Mouse (Mus musculus) MEL (cell line): ENCODE measurements at regions not wholly inside any gene's neighbourhood (a gene's known extent, or its start where the extent isn't known, plus 50 kb on each side); places are given as distances from the start of the nearest gene placed in this dataset.

Experiments
- DNase-seq: peaks from one replicate; pipeline ENCODE4 v3.0.0; 2011; ENCODE audit warnings: low read depth, low spot score
- H3K27ac ChIP-seq: 2 replicates; pipeline ENCODE4 v1.5.1; 2012; ENCODE audit warnings: low read depth, mild to moderate bottlenecking, control low read depth, low read length, moderate library complexity; ENCODE audit not compliant: control insufficient read depth
- H3K27me3 ChIP-seq, 2 experiments: fragments of 150-350 bp in 1 of 2; sonication (generic) in 1 of 2; 2 replicates each; pipeline ENCODE4 v1.6.1; 2012; ENCODE audit warnings: low read length in 2 of 2, mild to moderate bottlenecking in 2 of 2, improper control_type of control experiment in 1 of 2, moderate library complexity in 1 of 2; ENCODE audit not compliant: insufficient read depth in 2 of 2, control insufficient read depth in 1 of 2
- H3K36me3 ChIP-seq, 2 experiments: 2 replicates each; pipeline ENCODE4 v1.6.1; 2012 to 2014; ENCODE audit warnings: low read length in 2 of 2, improper control_type of control experiment in 1 of 2, inconsistent platforms in 1 of 2, mild to moderate bottlenecking in 1 of 2; ENCODE audit not compliant: insufficient read depth in 2 of 2, control insufficient read depth in 1 of 2
- H3K4me1 ChIP-seq, 2 experiments: fragments of 150-350 bp in 1 of 2; sonication (generic) in 1 of 2; 2 replicates each; pipeline ENCODE4 v1.6.1; 2012; ENCODE audit warnings: low read length in 2 of 2, improper control_type of control experiment in 1 of 2, mild to moderate bottlenecking in 1 of 2; ENCODE audit not compliant: insufficient read depth in 2 of 2, control insufficient read depth in 1 of 2
- H3K4me3 ChIP-seq, 2 experiments: fragments of 150-350 bp in 1 of 2; sonication (generic) in 1 of 2; 2 replicates each; pipeline ENCODE4 v1.5.1; 2012; ENCODE audit warnings: low read depth in 2 of 2, low read length in 2 of 2, mild to moderate bottlenecking in 2 of 2, moderate library complexity in 2 of 2, control low read depth in 1 of 2, improper control_type of control experiment in 1 of 2; ENCODE audit not compliant: control insufficient read depth in 1 of 2, insufficient read depth in 1 of 2
- H3K79me2 ChIP-seq: 2 replicates; pipeline ENCODE4 v1.6.1; 2012; ENCODE audit warnings: mild to moderate bottlenecking, low read length, moderate library complexity; ENCODE audit not compliant: control insufficient read depth, poor library complexity, insufficient read depth
- H3K9ac ChIP-seq: 2 replicates; pipeline ENCODE4 v1.6.1; 2012; ENCODE audit warnings: low read depth, mild to moderate bottlenecking, control low read depth, low read length, moderate library complexity; ENCODE audit not compliant: control insufficient read depth, poor library complexity, severe bottlenecking
- H3K9me3 ChIP-seq: fragments of 150-350 bp; sonication (generic); replicated peaks from 2 replicates; pipeline ENCODE4 v1.6.1; 2012; ENCODE audit warnings: mild to moderate bottlenecking, low read length, improper control_type of control experiment, moderate library complexity; ENCODE audit not compliant: insufficient read depth
- BHLHE40 ChIP-seq: IDR thresholded peaks from 2 replicates; pipeline ENCODE4 v1.6.1; 2012; ENCODE audit warnings: low read depth, mild to moderate bottlenecking, inconsistent platforms, low read length, improper control_type of control experiment, borderline replicate concordance
- CHD2 ChIP-seq: IDR thresholded peaks from 2 replicates; pipeline ENCODE4 v1.6.1; 2011; ENCODE audit warnings: low read length, improper control_type of control experiment
- CTCF ChIP-seq, 3 experiments: IDR thresholded peaks in 2 of 3; conservative IDR thresholded peaks in 1 of 3; 2 replicates each; pipeline ENCODE4 v1.5.1; 2011 to 2012; ENCODE audit warnings: low read length in 3 of 3, low read depth in 2 of 3, mild to moderate bottlenecking in 2 of 3, improper control_type of control experiment in 1 of 3, inconsistent platforms in 1 of 3, mixed read lengths in 1 of 3, moderate library complexity in 1 of 3; ENCODE audit not compliant: control insufficient read depth in 1 of 3, insufficient read depth in 1 of 3, poor library complexity in 1 of 3, severe bottlenecking in 1 of 3
- E2F4 ChIP-seq: IDR thresholded peaks from 2 replicates; pipeline ENCODE4 v1.6.1; 2011; ENCODE audit warnings: low read depth, low read length, improper control_type of control experiment, borderline replicate concordance
- EP300 ChIP-seq, 2 experiments: IDR thresholded peaks; 2 replicates each; pipeline ENCODE4 v1.6.1; 2011; ENCODE audit warnings: improper control_type of control experiment in 2 of 2, low read length in 2 of 2, low read depth in 1 of 2, mild to moderate bottlenecking in 1 of 2
- ETS1 ChIP-seq: IDR thresholded peaks from 2 replicates; pipeline ENCODE4 v1.6.1; 2012; ENCODE audit warnings: low read depth, mild to moderate bottlenecking, inconsistent platforms, low read length, improper control_type of control experiment, moderate library complexity
- GABPA ChIP-seq: IDR thresholded peaks from 2 replicates; pipeline ENCODE4 v1.6.1; 2012; ENCODE audit warnings: low read depth, mild to moderate bottlenecking, inconsistent platforms, low read length, improper control_type of control experiment, moderate library complexity
- GATA1 ChIP-seq: IDR thresholded peaks from 2 replicates; pipeline ENCODE4 v1.6.1; 2011; ENCODE audit warnings: low read depth, low read length, improper control_type of control experiment
- HCFC1 ChIP-seq: IDR thresholded peaks from 2 replicates; pipeline ENCODE4 v1.6.1; 2012; ENCODE audit warnings: low read depth, mild to moderate bottlenecking, inconsistent platforms, low read length, improper control_type of control experiment, moderate library complexity
- JUND ChIP-seq: IDR thresholded peaks from 2 replicates; pipeline ENCODE4 v1.6.1; 2011; ENCODE audit warnings: low read depth, mild to moderate bottlenecking, improper control_type of control experiment, low read length
- MAFK ChIP-seq: IDR thresholded peaks from 2 replicates; pipeline ENCODE4 v1.6.1; 2011; ENCODE audit warnings: low read depth, mild to moderate bottlenecking, low read length, improper control_type of control experiment, borderline replicate concordance
- MAX ChIP-seq: IDR thresholded peaks from 2 replicates; pipeline ENCODE4 v1.6.1; 2011; ENCODE audit warnings: low read length, improper control_type of control experiment
- MAZ ChIP-seq: IDR thresholded peaks from 2 replicates; pipeline ENCODE4 v1.6.1; 2012; ENCODE audit warnings: low read depth, mild to moderate bottlenecking, inconsistent platforms, low read length, improper control_type of control experiment
- MXI1 ChIP-seq: IDR thresholded peaks from 2 replicates; pipeline ENCODE4 v1.6.1; 2011; ENCODE audit warnings: mild to moderate bottlenecking, low read depth, low read length, improper control_type of control experiment
- NELFE ChIP-seq: IDR thresholded peaks from 2 replicates; pipeline ENCODE4 v1.6.1; 2011; ENCODE audit warnings: low read depth, low read length, improper control_type of control experiment
- NRF1 ChIP-seq: IDR thresholded peaks from 2 replicates; pipeline ENCODE4 v1.6.1; 2014; ENCODE audit warnings: low read depth, mild to moderate bottlenecking, inconsistent platforms, low read length, improper control_type of control experiment, moderate library complexity; ENCODE audit not compliant: poor library complexity, insufficient read depth, severe bottlenecking
- POLR2A ChIP-seq, 2 experiments: IDR thresholded peaks; 2 replicates each; pipeline ENCODE4 v1.6.1; 2011 to 2012; ENCODE audit warnings: low read length in 2 of 2, mild to moderate bottlenecking in 2 of 2, control low read depth in 1 of 2, improper control_type of control experiment in 1 of 2, low read depth in 1 of 2, moderate library complexity in 1 of 2; ENCODE audit not compliant: control insufficient read depth in 1 of 2, insufficient read depth in 1 of 2, poor library complexity in 1 of 2
- RAD21 ChIP-seq: IDR thresholded peaks from 2 replicates; pipeline ENCODE4 v1.6.1; 2011; ENCODE audit warnings: mild to moderate bottlenecking, low read depth, low read length, improper control_type of control experiment
- RCOR1 ChIP-seq: IDR thresholded peaks from 2 replicates; pipeline ENCODE4 v1.6.1; 2012; ENCODE audit warnings: low read depth, mild to moderate bottlenecking, inconsistent platforms, low read length, improper control_type of control experiment
- SMC3 ChIP-seq: IDR thresholded peaks from 2 replicates; pipeline ENCODE4 v1.6.1; 2011; ENCODE audit warnings: low read depth, low read length, improper control_type of control experiment
- TAL1 ChIP-seq: IDR thresholded peaks from 2 replicates; pipeline ENCODE4 v1.6.1; 2012; ENCODE audit warnings: mild to moderate bottlenecking, inconsistent platforms, low read length, moderate library complexity, mixed read lengths
- TBP ChIP-seq: IDR thresholded peaks from 2 replicates; pipeline ENCODE4 v1.8.0; 2011; ENCODE audit warnings: low read depth, low read length, improper control_type of control experiment
- TCF12 ChIP-seq: IDR thresholded peaks from 2 replicates; pipeline ENCODE4 v1.6.1; 2014; ENCODE audit warnings: low read depth, mild to moderate bottlenecking, inconsistent platforms, low read length, improper control_type of control experiment, moderate library complexity
- USF2 ChIP-seq, 2 experiments: IDR thresholded peaks; 2 replicates each; pipeline ENCODE4 v1.6.1; 2011 to 2012; ENCODE audit warnings: improper control_type of control experiment in 2 of 2, low read length in 2 of 2, borderline replicate concordance in 1 of 2, inconsistent platforms in 1 of 2, low read depth in 1 of 2, mild to moderate bottlenecking in 1 of 2; ENCODE audit not compliant: insufficient read depth in 1 of 2
- ZC3H11A ChIP-seq: IDR thresholded peaks from 2 replicates; pipeline ENCODE4 v1.6.1; 2012; ENCODE audit warnings: low read depth, mild to moderate bottlenecking, inconsistent platforms, low read length, improper control_type of control experiment
- ZMIZ1 ChIP-seq: IDR thresholded peaks from 2 replicates; pipeline ENCODE4 v1.6.1; 2012; ENCODE audit warnings: low read depth, mild to moderate bottlenecking, inconsistent platforms, low read length, improper control_type of control experiment, moderate library complexity
- ZNF384 ChIP-seq: IDR thresholded peaks from 2 replicates; pipeline ENCODE4 v1.6.1; 2012; ENCODE audit warnings: low read depth, mild to moderate bottlenecking, inconsistent platforms, low read length, improper control_type of control experiment

DNA sequence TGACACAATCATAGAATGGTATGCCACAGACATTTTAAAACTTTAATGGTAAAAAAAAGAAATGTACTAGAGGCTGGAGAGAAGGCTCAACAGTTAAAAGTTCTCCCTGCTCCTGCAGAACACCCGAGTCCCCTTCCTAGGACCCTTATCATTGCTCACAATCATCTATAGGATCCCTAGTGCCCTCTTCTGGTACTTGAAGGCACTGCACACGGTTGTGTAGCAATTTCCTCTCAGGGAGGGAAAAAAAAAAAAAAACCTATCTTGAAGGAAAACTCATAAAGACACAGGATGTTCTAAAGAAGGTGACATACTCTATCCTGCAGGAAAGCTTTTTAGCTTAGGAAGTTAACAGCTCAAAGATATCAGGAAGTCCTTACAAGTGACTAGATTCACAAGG is 154.4 kb upstream of the Lmcd1 start:
- no peaks in the 10 kb centered on the region for H3K36me3 ChIP-seq
- no peaks in the 10 kb centered on the region for H3K9me3 ChIP-seq
- no peaks in the 10 kb centered on the region for H3K27me3 ChIP-seq
- TF ChIP-seq SMC3, result no peak
- no peak for TF ChIP-seq RCOR1
- no peak for TF ChIP-seq RAD21
- no peak for TF ChIP-seq ZC3H11A
- no peak for TF ChIP-seq TAL1
- TF ChIP-seq MAX, result no peak
- TF ChIP-seq TCF12, result no peak
- no peak for TF ChIP-seq NRF1
- no peak for TF ChIP-seq MAFK
- no peak for TF ChIP-seq MXI1
- TF ChIP-seq MAZ, result no peak
- TF ChIP-seq ZNF384, result no peak
- TF ChIP-seq TBP, result no peak
- TF ChIP-seq CHD2, result no peak
- TF ChIP-seq EP300 (IDR thresholded peaks at IDR 0.05; ENCODE audit: low read depth in 1 of 2, low read length in 2 of 2), result no peak
- TF ChIP-seq NELFE, result no peak
- TF ChIP-seq HCFC1, result no peak
- no peak for TF ChIP-seq ETS1
- no peak overlapping the region for H3K27ac ChIP-seq
- H3K4me1 ChIP-seq, result no peaks in the 10 kb centered on the region
- peak; percentile 5 for DNase-seq
- no peak overlapping the region for H3K4me3 ChIP-seq
- H3K9ac ChIP-seq, result no peak overlapping the region
- no peaks in the 10 kb centered on the region for H3K79me2 ChIP-seq

DNA sequence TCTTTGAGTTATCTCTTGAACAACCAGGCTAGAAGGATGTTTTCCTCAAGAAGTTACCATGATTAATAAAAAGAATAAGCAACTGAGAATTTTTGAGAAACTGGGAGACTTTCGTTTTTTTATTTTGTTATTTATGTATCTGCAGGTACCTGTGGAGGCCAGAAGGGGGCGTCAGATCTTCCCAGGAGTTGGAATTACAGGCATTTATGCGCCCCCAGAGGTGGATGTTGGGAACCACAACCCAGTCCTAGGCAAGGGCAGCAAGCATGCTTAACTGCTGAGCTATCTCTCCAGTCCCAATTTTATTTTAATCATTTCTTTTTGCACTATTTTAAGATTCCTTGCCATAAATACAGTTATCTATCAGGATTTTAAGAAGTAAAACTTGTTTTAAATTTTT is 140.0 kb upstream of the Lmcd1 start:
- TF ChIP-seq POLR2A (IDR thresholded peaks at IDR 0.05; ENCODE audit: control insufficient read depth in 1 of 2, insufficient read depth in 1 of 2, low read depth in 1 of 2, low read length in 2 of 2, poor library complexity in 1 of 2) (no peak), TBP (no peak), TCF12 (no peak), MAZ (no peak), CTCF (IDR thresholded peaks at IDR 0.05 in 2 of 3, conservative IDR thresholded peaks at IDR 0.05 in 1 of 3; ENCODE audit: control insufficient read depth in 1 of 3, insufficient read depth in 1 of 3, low read depth in 2 of 3, low read length in 3 of 3, poor library complexity in 1 of 3, severe bottlenecking in 1 of 3) (no peak), CHD2 (no peak), ZMIZ1 (no peak), GATA1 (no peak), JUND (no peak), TAL1 (no peak), USF2 (IDR thresholded peaks at IDR 0.05; ENCODE audit: borderline replicate concordance in 1 of 2, insufficient read depth in 1 of 2, low read depth in 1 of 2, low read length in 2 of 2) (no peak), ETS1 (no peak), BHLHE40 (no peak), GABPA (no peak), E2F4 (no peak), HCFC1 (no peak)
- TF ChIP-seq, all 39 proteins: peak for 0
- no peaks in the 10 kb centered on the region for H3K36me3 ChIP-seq
- no peaks in the 10 kb centered on the region for H3K27me3 ChIP-seq
- no peaks in the 10 kb centered on the region for H3K4me1 ChIP-seq
- H3K9ac ChIP-seq, result no peak overlapping the region
- H3K79me2 ChIP-seq, result no peaks in the 10 kb centered on the region
- H3K4me3 ChIP-seq, result no peak overlapping the region
- H3K9me3 ChIP-seq, result no peaks in the 10 kb centered on the region
- DNase-seq, result no peak
- H3K27ac ChIP-seq, result no peak overlapping the region
